Mouse (Mus musculus) adrenal gland, postnatal 10 days (tissue): ENCODE data around the gene Tinf2. TPM values are rescaled to one million over a fixed set of nuclear protein-coding genes. Genes with fewer than 3 reads are reported as not detected.
A peak's percentile ranks its signal among the peaks of the same experiment; 100 is the strongest.

Source experiments
- DNase-seq: peaks from one replicate; pipeline ENCODE4 v3.0.0; 2021; ENCODE audit warnings: mixed read lengths
- total RNA-seq, 2 experiments: library from RNA; stranded (reverse); gene quantifications; 2 replicates each; pipeline ENCODE4 v1.2.3; 2021

Tinf2 gene
- total RNA-seq, 2 experiments from 2014 or later = 19.5 to 23.1 TPM

GRCm38 (mm10) chr14:55635523-55636007, 46.1 kb downstream of the Tinf2 start, which contains the start of gene Ipo4:
Ipo4 (minus strand) TSS chr14:55635957.
- DNase-seq = peak; percentile 93

DNA sequence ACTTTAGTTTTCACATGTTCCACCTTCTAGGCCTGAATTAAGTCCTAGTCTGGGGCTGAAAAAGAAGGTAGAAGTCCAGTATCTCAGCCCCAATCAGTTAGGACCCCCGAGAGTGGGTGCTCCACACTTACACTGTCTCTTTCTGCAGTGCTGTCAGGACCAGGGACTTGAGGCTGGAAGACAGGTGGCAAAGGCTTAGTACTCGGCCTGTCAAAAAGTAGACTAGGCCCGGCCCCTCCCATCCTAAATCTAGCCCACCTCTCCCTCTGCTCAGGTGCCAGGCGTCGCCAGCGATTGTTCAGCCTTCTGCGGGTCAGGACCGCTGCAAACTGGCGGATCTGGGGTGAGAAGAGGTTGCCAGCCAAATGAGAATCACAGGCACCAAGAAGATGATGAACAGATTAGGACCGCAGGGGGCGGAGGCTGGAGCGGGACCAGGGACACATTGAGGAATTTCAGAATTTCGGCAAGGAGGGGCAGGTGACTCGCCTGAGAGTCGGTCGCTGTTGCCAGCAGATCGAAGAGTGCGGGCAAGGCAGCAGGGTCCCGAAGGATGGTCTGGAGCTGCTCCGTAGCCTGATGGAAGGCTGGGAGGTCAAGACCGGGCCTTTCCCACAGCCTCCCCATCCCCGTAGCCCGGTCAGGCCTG, 46.6 kb downstream of the Tinf2 start:
- peak; percentile 54 for DNase-seq

DNA sequence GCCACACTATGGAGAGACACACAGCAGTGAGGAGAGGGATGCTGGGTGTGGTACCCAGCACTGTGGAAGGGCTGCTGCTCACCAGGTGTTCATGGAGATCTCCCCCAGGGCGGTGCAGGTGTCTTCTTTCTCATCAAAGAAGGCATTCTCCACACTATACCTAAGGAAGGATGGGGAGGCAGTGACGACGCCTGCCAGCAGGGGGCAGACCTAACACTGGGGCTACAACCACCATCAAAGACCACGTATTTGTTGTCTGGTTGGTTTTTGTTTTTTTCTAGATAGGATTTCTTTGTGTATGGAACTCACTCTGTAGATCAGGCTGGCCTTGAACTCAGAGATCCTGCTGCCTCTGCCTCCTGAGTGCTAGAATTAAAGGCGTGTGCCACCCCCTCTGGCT, 52.3 kb downstream of the Tinf2 start:
- peak; percentile 74 for DNase-seq

DNA sequence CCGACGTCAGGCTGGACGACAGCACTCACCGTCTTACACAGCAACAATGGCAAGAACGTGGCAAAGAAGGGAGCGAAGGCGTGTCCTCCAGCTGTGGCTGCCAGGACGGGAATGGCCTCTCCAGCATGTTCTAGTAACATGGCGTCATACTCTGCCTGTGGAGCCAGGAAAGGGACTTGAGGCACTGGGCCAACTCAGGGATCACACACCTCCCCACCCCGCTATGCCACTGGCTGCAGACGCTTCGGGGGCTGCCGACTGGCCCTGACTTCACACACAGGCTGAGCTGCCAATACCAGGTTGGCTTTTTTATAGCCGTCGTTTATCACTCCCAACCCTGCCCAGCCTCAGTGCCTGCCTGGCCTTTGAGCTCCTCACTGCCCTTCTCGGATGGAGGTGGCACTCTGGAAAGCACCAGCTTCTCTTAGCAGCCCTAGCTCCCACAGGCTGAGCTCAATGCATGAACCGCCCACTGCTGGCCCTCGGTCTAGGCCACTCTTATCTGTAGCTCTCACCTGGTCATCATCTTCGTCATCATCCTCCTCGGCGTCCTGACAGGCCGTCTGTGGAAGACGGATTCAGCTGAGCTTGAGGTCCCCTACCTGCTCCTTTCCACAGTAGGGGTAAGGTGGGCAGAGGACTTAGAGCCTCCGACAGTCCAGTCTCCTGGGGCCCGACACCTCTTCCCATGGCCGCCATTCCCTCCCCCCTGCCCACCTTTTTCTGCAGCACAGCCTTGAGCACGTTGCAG, 53.4 kb downstream of the Tinf2 start:
- DNase-seq = no peak

Other genes starting within 250 kb of the Tinf2 start
- 100 to 1,000 TPM; 153 to 177 TPM for gene Dhrs4, start 203.1 kb downstream of the Tinf2 start, total RNA-seq
- gene Carmil3, start 191.2 kb downstream of the Tinf2 start, total RNA-seq = 1 to 10 TPM; 5.3 to 8.5 TPM
- under 1 TPM; 0.09 to 0.61 TPM for gene Cpne6, start 171.4 kb downstream of the Tinf2 start, total RNA-seq
- gene Nrl, start 156.8 kb downstream of the Tinf2 start, total RNA-seq = not detected
- 10 to 100 TPM; 45.2 to 51.4 TPM for gene Pck2, start 141.6 kb downstream of the Tinf2 start, total RNA-seq
- gene Dcaf11, start 121.8 kb downstream of the Tinf2 start, total RNA-seq = 10 to 100 TPM; 85.2 to 89.5 TPM
- gene A730061H03Rik, start 121.4 kb downstream of the Tinf2 start, total RNA-seq = under 1 TPM in 1 of 2 experiments, not detected in 1; 0.66 TPM
- gene Fitm1, start 106.2 kb downstream of the Tinf2 start, total RNA-seq = 10 to 100 TPM; 11.0 to 38.6 TPM
- gene Psme1, start 103.7 kb downstream of the Tinf2 start, total RNA-seq = 100 to 1,000 TPM; 293 to 337 TPM
- gene Emc9, start 96.5 kb downstream of the Tinf2 start, total RNA-seq = 10 to 100 TPM; 43.9 to 57.2 TPM
- 100 to 1,000 TPM; 349 to 362 TPM for gene Psme2, start 90.7 kb downstream of the Tinf2 start, total RNA-seq
- 10 to 100 TPM; 26.7 to 36.2 TPM for gene Rnf31, start 90.1 kb downstream of the Tinf2 start, total RNA-seq
- 10 to 100 TPM in 1 of 2 experiments, 1 to 10 TPM in 1; 9.7 to 13.3 TPM for gene Irf9, start 78.2 kb downstream of the Tinf2 start, total RNA-seq
- gene Rec8, start 63.8 kb downstream of the Tinf2 start, total RNA-seq = 1 to 10 TPM; 2.0 to 2.9 TPM
- 10 to 100 TPM; 72.1 to 82.4 TPM for gene Ipo4, start 45.9 kb downstream of the Tinf2 start, total RNA-seq
- gene Gm49378, start 43.9 kb downstream of the Tinf2 start, total RNA-seq = 1 to 10 TPM; 1.1 to 3.8 TPM
- gene Tm9sf1, start 38.0 kb downstream of the Tinf2 start, total RNA-seq = 10 to 100 TPM; 69.7 to 75.9 TPM
- 1 to 10 TPM in 1 of 2 experiments, under 1 TPM in 1; 0.93 to 3.0 TPM for gene Tssk4, start 31.6 kb downstream of the Tinf2 start, total RNA-seq
- gene Mdp1, start 21.3 kb downstream of the Tinf2 start, total RNA-seq = 10 to 100 TPM; 42.4 to 51.7 TPM
- gene Gmpr2, start 9.9 kb downstream of the Tinf2 start, total RNA-seq = 10 to 100 TPM; 21.2 to 26.8 TPM
- gene Nedd8, start 9.7 kb downstream of the Tinf2 start, total RNA-seq = 100 to 1,000 TPM; 280 to 307 TPM
- 1 to 10 TPM; 1.3 to 2.0 TPM for gene Tgm1, start 32.1 kb upstream of the Tinf2 start, total RNA-seq
- gene Rabggta, start 40.4 kb upstream of the Tinf2 start, total RNA-seq = 10 to 100 TPM; 16.8 to 21.5 TPM
- gene Dhrs1, start 63.9 kb upstream of the Tinf2 start, total RNA-seq = 10 to 100 TPM; 77.4 to 82.0 TPM
- 10 to 100 TPM; 17.1 to 18.9 TPM for gene Nop9, start 63.9 kb upstream of the Tinf2 start, total RNA-seq
- 10 to 100 TPM; 14.2 to 23.3 TPM for gene Cideb, start 76.6 kb upstream of the Tinf2 start, total RNA-seq
- under 1 TPM; 0.12 to 0.54 TPM for gene Ltb4r2, start 79.6 kb upstream of the Tinf2 start, total RNA-seq
- 1 to 10 TPM; 1.4 to 1.6 TPM for gene Ltb4r1, start 84.1 kb upstream of the Tinf2 start, total RNA-seq
- gene Adcy4, start 102.3 kb upstream of the Tinf2 start, total RNA-seq = 10 to 100 TPM; 10.3 to 12.6 TPM
- 1 to 10 TPM; 8.3 to 9.1 TPM for gene Ripk3, start 107.0 kb upstream of the Tinf2 start, total RNA-seq
- 10 to 100 TPM; 23.5 to 28.2 TPM for gene Nfatc4, start 141.3 kb upstream of the Tinf2 start, total RNA-seq
- gene Nynrin, start 172.2 kb upstream of the Tinf2 start, total RNA-seq = 10 to 100 TPM; 20.7 to 24.4 TPM
- gene Cbln3, start 202.6 kb upstream of the Tinf2 start, total RNA-seq = under 1 TPM; 0.15 to 0.48 TPM
- 10 to 100 TPM; 17.1 to 23.8 TPM for gene Khnyn, start 203.1 kb upstream of the Tinf2 start, total RNA-seq
- 100 to 1,000 TPM in 1 of 2 experiments, 10 to 100 TPM in 1; 90.9 to 109 TPM for gene Sdr39u1, start 218.5 kb upstream of the Tinf2 start, total RNA-seq